Mouse (Mus musculus): Measurements from ENCODE around the gene Ccnd3. TPM values are rescaled to one million over a fixed set of nuclear protein-coding genes. Genes with fewer than 3 reads are reported as not detected.

Gene Ccnd3
- polyA plus RNA-seq, 1 experiment = 68.5 TPM

GRCm38 (mm10) chr17:47504228-47504627 is 623 bp upstream of the Ccnd3 start:
- no peak for TF ChIP-seq POLR2A (IDR thresholded peaks at IDR 0.05; ENCODE audit: borderline replicate concordance, extremely low read depth, insufficient read depth, insufficient read length, poor library complexity, severe bottlenecking)
- TF ChIP-seq CTCF (IDR thresholded peaks at IDR 0.05; ENCODE audit: borderline replicate concordance, extremely low read depth, insufficient read depth, insufficient read length) = no peak
- DNase-seq (ENCODE audit: low read depth) = no peak

GRCm38 (mm10) chr17:47505566-47505965 is 715 bp downstream of the Ccnd3 start:
- DNase-seq (ENCODE audit: low read depth) = no peak
- TF ChIP-seq CTCF (IDR thresholded peaks at IDR 0.05; ENCODE audit: borderline replicate concordance, extremely low read depth, insufficient read depth, insufficient read length) = no peak
- TF ChIP-seq POLR2A (IDR thresholded peaks at IDR 0.05; ENCODE audit: borderline replicate concordance, extremely low read depth, insufficient read depth, insufficient read length, poor library complexity, severe bottlenecking) = no peak

GRCm38 (mm10) chr17:47506042-47506441 is 1.2 kb downstream of the Ccnd3 start:
- TF ChIP-seq POLR2A (IDR thresholded peaks at IDR 0.05; ENCODE audit: borderline replicate concordance, extremely low read depth, insufficient read depth, insufficient read length, poor library complexity, severe bottlenecking) = no peak
- no peak for TF ChIP-seq CTCF (IDR thresholded peaks at IDR 0.05; ENCODE audit: borderline replicate concordance, extremely low read depth, insufficient read depth, insufficient read length)
- DNase-seq (ENCODE audit: low read depth) = no peak

- no peak for TF ChIP-seq POLR2A (IDR thresholded peaks at IDR 0.05; ENCODE audit: borderline replicate concordance, extremely low read depth, insufficient read depth, insufficient read length, poor library complexity, severe bottlenecking)
- no peak for TF ChIP-seq CTCF (IDR thresholded peaks at IDR 0.05; ENCODE audit: borderline replicate concordance, extremely low read depth, insufficient read depth, insufficient read length)
- DNase-seq (ENCODE audit: low read depth) = no peak
Measured at GRCm38 (mm10) chr17:47506697-47507096, 1.8 kb downstream of the Ccnd3 start.

GRCm38 (mm10) chr17:47507523-47507922 is 2.7 kb downstream of the Ccnd3 start:
- DNase-seq (ENCODE audit: low read depth) = no peak
- no peak for TF ChIP-seq CTCF (IDR thresholded peaks at IDR 0.05; ENCODE audit: borderline replicate concordance, extremely low read depth, insufficient read depth, insufficient read length)
- no peak for TF ChIP-seq POLR2A (IDR thresholded peaks at IDR 0.05; ENCODE audit: borderline replicate concordance, extremely low read depth, insufficient read depth, insufficient read length, poor library complexity, severe bottlenecking)

GRCm38 (mm10) chr17:47508012-47508608 is 3.3 kb downstream of the Ccnd3 start:
- TF ChIP-seq POLR2A (IDR thresholded peaks at IDR 0.05; ENCODE audit: borderline replicate concordance, extremely low read depth, insufficient read depth, insufficient read length, poor library complexity, severe bottlenecking) (no peak), CTCF (IDR thresholded peaks at IDR 0.05; ENCODE audit: borderline replicate concordance, extremely low read depth, insufficient read depth, insufficient read length) (no peak)

GRCm38 (mm10) chr17:47509031-47509705 is 4.3 kb downstream of the Ccnd3 start:
- DNase-seq (ENCODE audit: low read depth) = no peak
- TF ChIP-seq CTCF (IDR thresholded peaks at IDR 0.05; ENCODE audit: borderline replicate concordance, extremely low read depth, insufficient read depth, insufficient read length) = no peak
- TF ChIP-seq POLR2A (IDR thresholded peaks at IDR 0.05; ENCODE audit: borderline replicate concordance, extremely low read depth, insufficient read depth, insufficient read length, poor library complexity, severe bottlenecking) = no peak

More at GRCm38 (mm10) chr17:47508012-47508608, 3.3 kb downstream of the Ccnd3 start:
- DNase-seq (ENCODE audit: low read depth) = peak; percentile 78

GRCm38 (mm10) chr17:47511111-47512020 is 6.5 kb downstream of the Ccnd3 start:
- peak; percentile 94 for DNase-seq (ENCODE audit: low read depth)
- TF ChIP-seq POLR2A (IDR thresholded peaks at IDR 0.05; ENCODE audit: borderline replicate concordance, extremely low read depth, insufficient read depth, insufficient read length, poor library complexity, severe bottlenecking) = no peak
- peak; percentile 87 for TF ChIP-seq CTCF (IDR thresholded peaks at IDR 0.05; ENCODE audit: borderline replicate concordance, extremely low read depth, insufficient read depth, insufficient read length)

- TF ChIP-seq CTCF (IDR thresholded peaks at IDR 0.05; ENCODE audit: borderline replicate concordance, extremely low read depth, insufficient read depth, insufficient read length) = no peak
- no peak for TF ChIP-seq POLR2A (IDR thresholded peaks at IDR 0.05; ENCODE audit: borderline replicate concordance, extremely low read depth, insufficient read depth, insufficient read length, poor library complexity, severe bottlenecking)
- no peak for DNase-seq (ENCODE audit: low read depth)
Measured at GRCm38 (mm10) chr17:47512956-47513775, 8.3 kb downstream of the Ccnd3 start.

- DNase-seq (ENCODE audit: low read depth) = no peak
- TF ChIP-seq CTCF (IDR thresholded peaks at IDR 0.05; ENCODE audit: borderline replicate concordance, extremely low read depth, insufficient read depth, insufficient read length) (no peak), POLR2A (IDR thresholded peaks at IDR 0.05; ENCODE audit: borderline replicate concordance, extremely low read depth, insufficient read depth, insufficient read length, poor library complexity, severe bottlenecking) (no peak)
Measured at GRCm38 (mm10) chr17:47515180-47515844, 10.5 kb downstream of the Ccnd3 start.

Data from brain, embryonic 14.5 days (tissue).